Mouse (Mus musculus) lung, postnatal 0 days (tissue): ENCODE data around the gene Mars. TPM values are rescaled to one million over a fixed set of nuclear protein-coding genes. Genes with fewer than 3 reads are reported as not detected.

Experiments
- ATAC-seq: fragments of 200-750 bp; cut with Nextera tagmentation; 2 replicates; pipeline ENCODE4 v1.8.0; 2017; ENCODE audit warnings: moderate library complexity
- DNase-seq: peaks from one replicate; pipeline ENCODE4 v3.0.0-alpha.2; 2016; ENCODE audit warnings: low spot score
- H3K27ac ChIP-seq: fragments of 300-500 bp; sonication (generic); 2 replicates; pipeline ENCODE4 v1.5.1; 2014; ENCODE audit warnings: antibody characterized with exemption, mild to moderate bottlenecking, low read length, mixed read lengths
- H3K27me3 ChIP-seq: fragments of 300-500 bp; sonication (generic); replicated peaks from 2 replicates; pipeline ENCODE4 v1.6.1; 2014; ENCODE audit warnings: low read length, mixed read lengths; ENCODE audit not compliant: insufficient read depth
- H3K36me3 ChIP-seq: fragments of 300-500 bp; sonication (generic); 2 replicates; pipeline ENCODE4 v1.6.1; 2014; ENCODE audit warnings: low read length, mixed read lengths; ENCODE audit not compliant: insufficient read depth
- H3K4me1 ChIP-seq: fragments of 300-500 bp; sonication (generic); 2 replicates; pipeline ENCODE4 v1.6.1; 2014; ENCODE audit warnings: antibody characterized with exemption, low read depth, low read length, mixed read lengths; ENCODE audit not compliant: insufficient read depth
- H3K4me2 ChIP-seq: fragments of 300-500 bp; sonication (generic); replicated peaks from 2 replicates; pipeline ENCODE4 v1.6.1; 2014; ENCODE audit warnings: low read depth, mild to moderate bottlenecking, low read length, moderate library complexity, mixed read lengths
- H3K4me3 ChIP-seq: fragments of 300-500 bp; sonication (generic); 2 replicates; pipeline ENCODE4 v1.5.1; 2014; ENCODE audit warnings: low read depth, low read length
- H3K9ac ChIP-seq: fragments of 300-500 bp; sonication (generic); replicated peaks from 2 replicates; pipeline ENCODE4 v1.6.1; 2014; ENCODE audit warnings: low read depth, mild to moderate bottlenecking
- H3K9me3 ChIP-seq: fragments of 300-500 bp; sonication (generic); 2 replicates; pipeline ENCODE4 v1.6.1; 2016; ENCODE audit warnings: low read length, mixed read lengths
- CTCF ChIP-seq: IDR thresholded peaks from 2 replicates; pipeline ENCODE4 v1.5.1; 2016; ENCODE audit warnings: antibody characterized with exemption, mild to moderate bottlenecking
- EP300 ChIP-seq: IDR thresholded peaks from 2 replicates; pipeline ENCODE4 v1.6.1; 2016; ENCODE audit warnings: antibody characterized with exemption, mild to moderate bottlenecking, control low read depth
- WGBS: fragments of 180-500 bp; shearing (Covaris S2); extraction: QIAGEN DNeasy Blood & Tissue Kit; methylation state at CpG from one replicate; pipeline ENCODE4 v1.1.7; 2014; 5-methylcytosine and 5-hydroxymethylcytosine counted together
- polyA plus RNA-seq: library from polyadenylated mRNA; unstranded; fragments of >200 nt; fragmentation: Nextera tagmentation; extraction: Ambion mirVana; gene quantifications from 2 replicates; pipeline ENCODE4 v1.2.1, GENCODE M21; 2015

The Mars gene
- polyA plus RNA-seq, 1 experiment from 2014 or later: 63.1 TPM

- 88% methylated on average over 11 of the region's 11 CpGs for WGBS
- H3K4me1 ChIP-seq: no peaks in the 10 kb centered on the region
- H3K36me3 ChIP-seq: peaks cover 49% of the 10 kb centered on the region
- no peaks in the 10 kb centered on the region for H3K9me3 ChIP-seq
- H3K4me3 ChIP-seq: no peak overlapping the region
- H3K27me3 ChIP-seq: no peaks in the 10 kb centered on the region
- DNase-seq (no peak), ATAC-seq (no peak)
- H3K9ac ChIP-seq: no peak overlapping the region
- TF ChIP-seq CTCF (no peak), EP300 (no peak)
- H3K27ac ChIP-seq: no peak overlapping the region
- H3K4me2 ChIP-seq: no peak overlapping the region
These were observed 8.4 kb downstream of the Mars start for GRCm38 (mm10) chr10:127303136-127303535.

DNA sequence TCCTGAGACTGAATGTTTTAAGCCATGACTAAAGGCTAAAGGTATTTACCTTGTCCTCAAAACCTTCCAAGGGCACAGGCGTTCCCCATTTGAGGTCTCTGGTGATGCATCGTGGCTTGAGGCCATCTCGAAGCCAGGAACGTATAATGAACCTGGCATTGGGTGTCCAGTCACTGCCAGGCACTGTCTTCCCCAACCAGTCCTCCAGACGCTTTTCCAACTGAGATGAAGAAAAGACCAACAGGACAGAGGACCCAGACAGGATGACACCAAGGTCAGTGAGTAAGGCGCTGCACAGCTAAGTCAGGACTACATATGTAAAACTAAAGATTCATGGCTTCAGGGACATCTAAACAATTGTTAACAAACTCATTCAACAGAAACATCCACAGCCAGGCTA, 11.2 kb downstream of the Mars start:
- Histone ChIP-seq H3K9me3 (no peaks in the 10 kb centered on the region), H3K4me3 (no peak overlapping the region), H3K27ac (no peak overlapping the region), H3K4me1 (no peaks in the 10 kb centered on the region), H3K4me2 (no peak overlapping the region), H3K27me3 (no peaks in the 10 kb centered on the region), H3K36me3 (peaks cover 48% of the 10 kb centered on the region), H3K9ac (no peak overlapping the region)
- 93% methylated on average over 6 of the region's 6 CpGs for WGBS
- TF ChIP-seq EP300: no peak
- TF ChIP-seq CTCF: no peak
- DNase-seq (no peak), ATAC-seq (no peak)

DNA sequence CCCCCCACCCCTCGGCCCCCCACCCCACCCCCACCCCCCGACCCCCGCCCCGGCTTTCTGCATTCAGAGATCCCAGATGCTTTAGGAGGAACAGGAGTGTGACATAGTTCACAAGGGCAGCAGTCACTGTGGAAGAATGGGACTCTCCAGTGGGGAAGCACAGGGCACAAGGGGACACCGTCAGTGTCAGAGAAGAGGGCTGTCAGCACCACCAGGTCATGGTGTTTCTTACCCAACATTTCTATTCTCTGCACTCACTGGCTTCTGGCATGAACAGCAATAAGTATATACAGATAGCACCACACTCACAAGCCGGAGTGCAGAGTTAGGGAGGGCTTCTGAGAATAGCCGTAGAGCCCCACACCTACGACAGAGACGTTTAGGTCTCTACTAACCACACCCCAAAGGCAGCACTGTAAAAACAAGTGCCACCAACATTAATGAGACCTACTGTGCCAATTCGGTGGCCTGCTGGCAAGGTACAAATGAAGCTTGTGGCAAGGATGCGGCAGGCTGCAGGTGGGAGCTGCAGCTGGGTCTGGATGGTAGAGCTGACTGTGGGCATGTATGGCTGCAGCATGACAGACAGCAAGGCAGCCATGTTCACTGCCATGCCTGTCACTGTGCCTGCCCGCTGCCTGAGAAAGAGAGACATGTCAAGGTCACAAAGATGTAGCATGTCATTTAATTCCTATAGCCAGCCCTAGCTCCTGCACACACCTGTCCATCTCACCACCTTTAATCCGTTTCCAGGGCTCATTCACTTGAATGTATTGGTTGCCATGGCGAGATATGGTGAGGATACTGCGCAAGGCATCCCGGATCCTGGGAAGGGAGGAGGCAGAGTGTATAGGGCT, 14.3 kb downstream of the Mars start:
- H3K4me1 ChIP-seq: no peaks in the 10 kb centered on the region
- 91% methylated on average over 13 of the region's 16 CpGs for WGBS
- H3K9me3 ChIP-seq: no peaks in the 10 kb centered on the region
- no peak overlapping the region for H3K27ac ChIP-seq
- peaks cover 36% of the 10 kb centered on the region for H3K36me3 ChIP-seq
- DNase-seq (no peak), ATAC-seq (no peak)
- no peak for TF ChIP-seq CTCF
- no peak for TF ChIP-seq EP300
- no peak overlapping the region for H3K4me3 ChIP-seq
- H3K9ac ChIP-seq: no peak overlapping the region
- no peak overlapping the region for H3K4me2 ChIP-seq
- H3K27me3 ChIP-seq: no peaks in the 10 kb centered on the region

DNA sequence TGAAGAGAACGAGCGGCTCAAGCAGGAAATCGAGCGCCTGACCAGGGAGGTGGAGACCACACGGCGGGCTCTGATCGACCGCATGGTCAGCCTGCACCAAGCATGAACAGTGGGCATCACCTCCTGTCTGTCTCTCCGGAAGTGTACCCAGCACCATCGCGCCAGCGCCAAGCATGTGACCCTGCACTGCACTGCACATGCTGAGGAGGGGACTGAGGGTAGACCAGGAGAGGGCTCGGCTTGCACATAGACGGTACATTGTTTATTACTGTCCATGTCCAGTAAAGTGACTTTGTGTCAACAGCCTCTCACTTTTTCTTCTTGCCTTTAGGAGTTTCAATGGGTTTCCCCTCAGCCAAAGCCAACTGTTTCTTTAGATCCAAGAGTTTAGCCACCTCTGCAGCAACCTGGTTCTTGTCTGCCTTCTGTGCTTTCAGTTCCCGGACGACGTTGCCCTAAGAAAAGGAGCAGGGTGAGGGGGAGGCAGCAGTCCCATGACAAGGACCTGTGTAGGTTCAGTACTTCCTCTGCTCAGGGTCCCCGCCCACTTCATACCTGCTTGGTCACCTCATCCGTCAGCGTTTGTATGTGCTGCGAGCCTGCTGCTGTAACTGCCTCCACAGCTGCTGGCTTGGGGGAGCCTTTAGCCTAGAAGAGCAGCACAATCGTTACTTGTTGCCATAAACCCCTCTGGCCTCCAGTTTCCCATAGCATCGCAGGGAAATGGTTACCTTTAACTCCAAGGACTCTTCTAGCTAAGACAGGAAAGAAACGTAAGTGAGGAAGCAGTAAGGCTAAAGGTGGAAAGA, 15.4 kb downstream of the Mars start:
- Histone ChIP-seq H3K4me1 (peaks cover 9% of the 10 kb centered on the region), H3K27me3 (no peaks in the 10 kb centered on the region), H3K4me3 (no peak overlapping the region), H3K9ac (no peak overlapping the region), H3K4me2 (no peak overlapping the region), H3K27ac (no peak overlapping the region), H3K36me3 (peaks cover 32% of the 10 kb centered on the region), H3K9me3 (no peaks in the 10 kb centered on the region)
- WGBS: 83% methylated on average over 24 of the region's 24 CpGs
- ATAC-seq (no peak), DNase-seq (no peak)
- TF ChIP-seq EP300 (no peak), CTCF (no peak)

- H3K4me1 ChIP-seq: peaks cover 10% of the 10 kb centered on the region
- H3K9ac ChIP-seq: no peak overlapping the region
- no peaks in the 10 kb centered on the region for H3K9me3 ChIP-seq
- no peak overlapping the region for H3K4me3 ChIP-seq
- H3K36me3 ChIP-seq: peaks cover 27% of the 10 kb centered on the region
- H3K27me3 ChIP-seq: no peaks in the 10 kb centered on the region
- TF ChIP-seq CTCF: no peak
- no peak for TF ChIP-seq EP300
- no peak overlapping the region for H3K27ac ChIP-seq
- WGBS: 86% methylated on average over 10 of the region's 10 CpGs
- no peak overlapping the region for H3K4me2 ChIP-seq
- DNase-seq (no peak), ATAC-seq (no peak)
These were observed 16.6 kb downstream of the Mars start for GRCm38 (mm10) chr10:127294895-127295510.

DNA sequence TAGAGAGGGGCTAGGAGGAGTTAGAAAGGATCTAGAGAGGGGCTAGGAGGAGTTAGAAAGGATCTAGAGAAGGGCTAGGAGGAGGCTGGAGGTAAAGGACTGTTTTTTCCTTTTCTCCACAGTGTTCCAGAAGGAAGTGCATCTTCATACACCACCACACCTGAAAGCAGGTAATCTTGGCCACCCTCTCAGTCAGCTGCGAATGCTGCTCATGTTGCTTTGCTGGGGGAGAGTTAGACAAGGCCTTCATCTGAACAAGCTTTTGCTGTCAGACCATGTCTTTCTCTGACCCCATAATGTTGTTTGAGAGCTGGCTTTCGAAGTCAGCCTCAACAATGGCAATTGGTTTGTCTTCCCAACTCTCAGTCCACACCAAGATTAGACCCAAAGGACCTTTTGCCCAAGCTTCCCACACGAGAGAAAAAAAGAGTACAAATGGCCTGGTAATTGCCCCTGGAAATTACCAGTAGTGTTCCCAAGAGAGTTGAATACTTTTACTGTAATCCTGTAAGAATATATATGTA, 17.9 kb downstream of the Mars start:
- WGBS: 85% methylated on average over 3 of the region's 3 CpGs
- H3K9ac ChIP-seq: no peak overlapping the region

More for the DNA sequence above, 17.9 kb downstream of the Mars start:
- Histone ChIP-seq H3K27ac (no peak overlapping the region), H3K36me3 (peaks cover 22% of the 10 kb centered on the region), H3K4me2 (no peak overlapping the region), H3K4me3 (no peak overlapping the region), H3K4me1 (peaks cover 15% of the 10 kb centered on the region), H3K9me3 (no peaks in the 10 kb centered on the region), H3K27me3 (no peaks in the 10 kb centered on the region)
- no peak for DNase-seq
- no peak for TF ChIP-seq EP300
- no peak for TF ChIP-seq CTCF
- ATAC-seq: no peak
